Mouse (Mus musculus): ENCODE results near the gene Nup160. TPM values are rescaled to one million over a fixed set of nuclear protein-coding genes. Genes with fewer than 3 reads are reported as not detected.

Nup160 gene
- polyA plus RNA-seq, 1 experiment from 2014 or later: 31.2 TPM

DNA sequence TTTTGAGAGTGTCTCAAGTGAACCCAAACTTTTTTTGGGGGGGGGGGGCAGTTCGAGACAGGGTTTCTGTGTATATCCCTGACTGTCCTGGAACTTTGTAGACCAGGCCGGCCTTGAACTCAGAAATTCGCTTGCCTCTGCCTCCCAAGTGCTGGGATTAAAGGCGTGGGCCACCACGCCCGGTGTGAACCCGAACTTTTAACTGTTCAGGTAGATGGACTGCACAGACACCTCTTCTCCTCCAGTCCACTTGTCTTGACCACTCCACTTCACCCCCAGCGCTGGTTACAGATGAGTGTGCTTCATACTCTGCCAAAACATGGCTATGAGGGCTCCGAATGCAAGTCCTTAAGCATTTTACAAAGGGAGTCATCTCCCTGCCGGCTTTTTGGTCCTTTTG is 70.1 kb downstream of the Nup160 start:
- H3K4me3 ChIP-seq (replicated peaks; ENCODE audit: low read length): no peak overlapping the region; the same call in none of the 2 replicates
- no peak overlapping the region for H3K9ac ChIP-seq (replicated peaks; ENCODE audit: low read depth, low read length)
- H3K27ac ChIP-seq (ENCODE audit: low read length): no peak overlapping the region
- no peaks in the 10 kb centered on the region for H3K27me3 ChIP-seq (replicated peaks; ENCODE audit: control insufficient read depth, insufficient read depth, low read length)
- peak overlapping the region; percentile 50 for H3K4me2 ChIP-seq (ENCODE audit: low read length)
- peaks cover 8% of the 10 kb centered on the region for H3K36me3 ChIP-seq (ENCODE audit: control insufficient read depth, insufficient read depth)
- no peaks in the 10 kb centered on the region for H3K9me3 ChIP-seq (ENCODE audit: control insufficient read depth, low read length)
- ATAC-seq: no peak
- 90% methylated on average over 10 of the region's 10 CpGs for WGBS
- peaks cover 23% of the 10 kb centered on the region for H3K4me1 ChIP-seq (replicated peaks; ENCODE audit: control insufficient read depth, insufficient read depth, low read length)

DNA sequence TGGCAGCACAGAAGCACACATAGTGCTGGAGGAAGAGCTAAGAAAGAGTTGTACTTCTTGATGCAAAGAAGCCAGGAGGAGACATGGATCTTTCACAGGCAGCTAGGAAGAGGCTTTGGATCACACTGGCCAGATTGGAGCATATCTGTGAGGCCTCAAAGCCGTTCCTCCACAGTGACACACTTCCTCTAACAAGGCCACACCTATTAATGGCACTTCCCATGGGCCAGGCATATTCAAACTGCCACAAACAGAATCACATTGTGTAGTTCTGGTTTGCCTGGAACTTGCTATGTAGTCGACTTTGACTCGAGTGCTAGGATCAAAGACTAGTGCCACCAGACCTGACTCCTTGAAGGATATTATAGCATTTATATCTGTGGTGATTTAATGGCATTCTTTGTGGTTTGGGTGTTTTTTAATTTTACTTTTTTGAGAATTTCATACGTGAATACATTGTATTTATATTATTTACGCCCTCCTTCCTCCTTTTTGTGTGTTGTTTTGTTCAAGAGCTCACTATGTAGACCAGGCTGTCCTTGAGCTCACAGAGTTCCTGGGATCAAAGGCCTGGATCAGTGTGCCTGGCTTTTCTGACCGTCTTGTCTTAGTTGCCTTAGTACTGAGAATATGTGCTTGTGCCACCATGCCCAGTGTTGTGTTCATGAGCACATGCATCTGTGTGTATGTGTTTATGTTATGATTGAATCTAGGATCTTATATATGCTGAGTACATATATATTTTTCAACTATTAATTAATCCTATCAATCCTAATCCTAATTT is 72.9 kb downstream of the Nup160 start:
- Histone ChIP-seq H3K36me3 (ENCODE audit: control insufficient read depth, insufficient read depth) (peaks cover 29% of the 10 kb centered on the region), H3K4me3 (replicated peaks; ENCODE audit: low read length) (no peak overlapping the region), H3K9me3 (ENCODE audit: control insufficient read depth, low read length) (no peaks in the 10 kb centered on the region), H3K4me1 (replicated peaks; ENCODE audit: control insufficient read depth, insufficient read depth, low read length) (peaks cover 23% of the 10 kb centered on the region), H3K27me3 (replicated peaks; ENCODE audit: control insufficient read depth, insufficient read depth, low read length) (no peaks in the 10 kb centered on the region), H3K9ac (replicated peaks; ENCODE audit: low read depth, low read length) (no peak overlapping the region), H3K27ac (ENCODE audit: low read length) (no peak overlapping the region), H3K4me2 (ENCODE audit: low read length) (no peak overlapping the region)
- ATAC-seq: no peak
- 73% methylated on average over 6 of the region's 6 CpGs for WGBS

GRCm38 (mm10) chr2:90753565-90753964 is 76.5 kb downstream of the Nup160 start:
- H3K9me3 ChIP-seq (ENCODE audit: control insufficient read depth, low read length): no peaks in the 10 kb centered on the region
- no peak overlapping the region for H3K9ac ChIP-seq (replicated peaks; ENCODE audit: low read depth, low read length)
- no peak overlapping the region for H3K4me3 ChIP-seq (replicated peaks; ENCODE audit: low read length)
- ATAC-seq: no peak
- H3K27me3 ChIP-seq (replicated peaks; ENCODE audit: control insufficient read depth, insufficient read depth, low read length): no peaks in the 10 kb centered on the region
- H3K4me1 ChIP-seq (replicated peaks; ENCODE audit: control insufficient read depth, insufficient read depth, low read length): peaks cover 13% of the 10 kb centered on the region
- H3K4me2 ChIP-seq (ENCODE audit: low read length): no peak overlapping the region
- 93% methylated on average over 2 of the region's 2 CpGs for WGBS
- peaks cover 53% of the 10 kb centered on the region for H3K36me3 ChIP-seq (ENCODE audit: control insufficient read depth, insufficient read depth)
- H3K27ac ChIP-seq (ENCODE audit: low read length): no peak overlapping the region

GRCm38 (mm10) chr2:90754188-90754587 is 77.2 kb downstream of the Nup160 start:
- H3K4me1 ChIP-seq (replicated peaks; ENCODE audit: control insufficient read depth, insufficient read depth, low read length): peaks cover 7% of the 10 kb centered on the region; the same call in 1 of the 2 replicates
- no peak for ATAC-seq
- H3K9me3 ChIP-seq (ENCODE audit: control insufficient read depth, low read length): no peaks in the 10 kb centered on the region
- H3K9ac ChIP-seq (replicated peaks; ENCODE audit: low read depth, low read length): no peak overlapping the region
- no peak overlapping the region for H3K4me3 ChIP-seq (replicated peaks; ENCODE audit: low read length)
- no peak overlapping the region for H3K4me2 ChIP-seq (ENCODE audit: low read length)
- no peaks in the 10 kb centered on the region for H3K27me3 ChIP-seq (replicated peaks; ENCODE audit: control insufficient read depth, insufficient read depth, low read length)
- no peak overlapping the region for H3K27ac ChIP-seq (ENCODE audit: low read length)
- peaks cover 55% of the 10 kb centered on the region for H3K36me3 ChIP-seq (ENCODE audit: control insufficient read depth, insufficient read depth)
- WGBS: 95% methylated on average over 3 of the region's 3 CpGs

DNA sequence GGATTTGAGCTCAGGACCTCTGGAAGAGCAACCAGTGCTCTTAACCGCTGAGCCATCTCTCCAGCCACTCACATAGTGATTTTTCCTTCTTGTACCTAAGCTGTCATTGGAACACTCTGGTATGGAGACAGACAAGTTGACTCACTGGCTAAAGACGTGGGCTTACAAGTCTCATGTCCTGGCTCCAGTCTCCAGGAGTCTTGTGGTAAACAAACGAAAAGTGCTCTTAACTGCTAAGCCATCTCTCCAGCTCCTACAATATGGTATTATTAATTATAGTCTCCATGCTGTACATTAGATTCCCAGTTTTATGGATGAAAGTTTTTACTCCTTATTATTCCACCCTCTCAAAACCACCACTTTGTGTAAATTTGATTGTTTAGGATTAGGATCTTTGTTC is 88.1 kb downstream of the Nup160 start:
- no peak for ATAC-seq
- no peak overlapping the region for H3K4me2 ChIP-seq (ENCODE audit: low read length)
- no peak overlapping the region for H3K9ac ChIP-seq (replicated peaks; ENCODE audit: low read depth, low read length)
- H3K27me3 ChIP-seq (replicated peaks; ENCODE audit: control insufficient read depth, insufficient read depth, low read length): no peaks in the 10 kb centered on the region
- H3K4me1 ChIP-seq (replicated peaks; ENCODE audit: control insufficient read depth, insufficient read depth, low read length): no peaks in the 10 kb centered on the region
- no peak overlapping the region for H3K27ac ChIP-seq (ENCODE audit: low read length)
- no peak overlapping the region for H3K4me3 ChIP-seq (replicated peaks; ENCODE audit: low read length)
- 92% methylated on average over 3 of the region's 3 CpGs for WGBS
- H3K9me3 ChIP-seq (ENCODE audit: control insufficient read depth, low read length): no peaks in the 10 kb centered on the region
- H3K36me3 ChIP-seq (ENCODE audit: control insufficient read depth, insufficient read depth): peaks cover 63% of the 10 kb centered on the region

GRCm38 (mm10) chr2:90781323-90781722 is 104.3 kb downstream of the Nup160 start:
- H3K9ac ChIP-seq (replicated peaks; ENCODE audit: low read depth, low read length): no peak overlapping the region
- H3K36me3 ChIP-seq (ENCODE audit: control insufficient read depth, insufficient read depth): peaks cover 17% of the 10 kb centered on the region
- ATAC-seq: no peak
- no peaks in the 10 kb centered on the region for H3K9me3 ChIP-seq (ENCODE audit: control insufficient read depth, low read length)
- H3K4me3 ChIP-seq (replicated peaks; ENCODE audit: low read length): no peak overlapping the region
- H3K4me2 ChIP-seq (ENCODE audit: low read length): no peak overlapping the region
- no peak overlapping the region for H3K27ac ChIP-seq (ENCODE audit: low read length)
- H3K4me1 ChIP-seq (replicated peaks; ENCODE audit: control insufficient read depth, insufficient read depth, low read length): peaks cover 9% of the 10 kb centered on the region; the same call in 1 of the 2 replicates
- WGBS: 58% methylated on average over 3 of the region's 3 CpGs
- no peaks in the 10 kb centered on the region for H3K27me3 ChIP-seq (replicated peaks; ENCODE audit: control insufficient read depth, insufficient read depth, low read length)

GRCm38 (mm10) chr2:90781938-90782337 is 104.9 kb downstream of the Nup160 start:
- 54% methylated on average over 2 of the region's 2 CpGs for WGBS

DNA sequence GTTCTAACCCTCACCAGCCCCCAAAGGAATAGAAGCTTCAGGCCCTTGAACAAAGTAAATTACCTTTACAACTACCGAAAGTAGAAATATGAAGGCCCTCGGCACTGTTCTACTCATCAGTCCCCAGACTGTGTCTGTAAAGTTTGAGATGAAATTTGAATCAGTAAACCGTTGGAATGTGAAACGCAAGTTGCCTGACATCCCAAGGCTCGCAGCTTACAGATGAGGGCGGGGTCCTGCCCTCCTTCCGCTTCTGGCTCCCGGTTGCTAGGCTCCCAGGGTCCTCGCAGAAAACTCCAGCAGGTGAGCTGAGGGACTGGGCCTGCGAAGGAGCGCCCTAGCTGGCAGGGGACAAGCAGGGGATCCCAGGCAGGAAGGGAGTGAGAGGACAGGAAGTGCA is 105.4 kb downstream of the Nup160 start, which contains the start of gene Agbl2:
Gene Agbl2, plus strand, starts transcription at position 270 of the 400 bp plus-strand sequence.
- peak within 1 kb of the TSS; percentile 29 for H3K4me3 ChIP-seq (replicated peaks; ENCODE audit: low read length)
- no peak within 1 kb of the TSS for H3K27ac ChIP-seq (ENCODE audit: low read length)
- no peaks in the 10 kb centered on the region for H3K27me3 ChIP-seq (replicated peaks; ENCODE audit: control insufficient read depth, insufficient read depth, low read length)
- ATAC-seq: peak; percentile 54
- H3K36me3 ChIP-seq (ENCODE audit: control insufficient read depth, insufficient read depth): peaks cover 15% of the 10 kb centered on the region
- no peaks in the 10 kb centered on the region for H3K9me3 ChIP-seq (ENCODE audit: control insufficient read depth, low read length)
- H3K4me2 ChIP-seq (ENCODE audit: low read length): peak within 1 kb of the TSS; percentile 52
- H3K9ac ChIP-seq (replicated peaks; ENCODE audit: low read depth, low read length): peak within 1 kb of the TSS; percentile 38
- peaks cover 9% of the 10 kb centered on the region; the same call in 1 of the 2 replicates for H3K4me1 ChIP-seq (replicated peaks; ENCODE audit: control insufficient read depth, insufficient read depth, low read length)
- 7% methylated on average over 11 of the region's 11 CpGs for WGBS

More at GRCm38 (mm10) chr2:90781938-90782337, 104.9 kb downstream of the Nup160 start:
- H3K4me1 ChIP-seq (replicated peaks; ENCODE audit: control insufficient read depth, insufficient read depth, low read length): peaks cover 9% of the 10 kb centered on the region; the same call in 1 of the 2 replicates
- H3K4me2 ChIP-seq (ENCODE audit: low read length): no peak overlapping the region
- no peak for ATAC-seq
- H3K9ac ChIP-seq (replicated peaks; ENCODE audit: low read depth, low read length): no peak overlapping the region
- no peak overlapping the region for H3K4me3 ChIP-seq (replicated peaks; ENCODE audit: low read length)
- peaks cover 17% of the 10 kb centered on the region for H3K36me3 ChIP-seq (ENCODE audit: control insufficient read depth, insufficient read depth)
- H3K9me3 ChIP-seq (ENCODE audit: control insufficient read depth, low read length): no peaks in the 10 kb centered on the region
- no peaks in the 10 kb centered on the region for H3K27me3 ChIP-seq (replicated peaks; ENCODE audit: control insufficient read depth, insufficient read depth, low read length)
- H3K27ac ChIP-seq (ENCODE audit: low read length): no peak overlapping the region

- no peaks in the 10 kb centered on the region for H3K9me3 ChIP-seq (ENCODE audit: control insufficient read depth, low read length)
- H3K4me1 ChIP-seq (replicated peaks; ENCODE audit: control insufficient read depth, insufficient read depth, low read length): peaks cover 9% of the 10 kb centered on the region; the same call in 1 of the 2 replicates
- H3K36me3 ChIP-seq (ENCODE audit: control insufficient read depth, insufficient read depth): peaks cover 13% of the 10 kb centered on the region
- H3K9ac ChIP-seq (replicated peaks; ENCODE audit: low read depth, low read length): peak overlapping the region; percentile 38
- H3K27ac ChIP-seq (ENCODE audit: low read length): no peak overlapping the region
- no peaks in the 10 kb centered on the region for H3K27me3 ChIP-seq (replicated peaks; ENCODE audit: control insufficient read depth, insufficient read depth, low read length)
- WGBS: 3% methylated on average over 28 of the region's 29 CpGs
- ATAC-seq: peak; percentile 61
- peak overlapping the region; percentile 52 for H3K4me2 ChIP-seq (ENCODE audit: low read length)
- peak overlapping the region; percentile 29 for H3K4me3 ChIP-seq (replicated peaks; ENCODE audit: low read length)
Observed at GRCm38 (mm10) chr2:90782901-90783486, 106.0 kb downstream of the Nup160 start.
